Mouse (Mus musculus) embryonic fibroblast, embryonic 13.5 days (primary cell): ENCODE measurements around the gene Pla2g15. TPM values are rescaled to one million over a fixed set of nuclear protein-coding genes. Genes with fewer than 3 reads are reported as not detected.
"Not testable (repeated sequence)": the region's sequence is repeated elsewhere in the genome, so short reads cannot be mapped to it uniquely, and the experiment has no call there.

Experiments
- H3K27ac ChIP-seq: 2 replicates; pipeline ENCODE4 v1.5.1; 2012; ENCODE audit warnings: low read length, control low read depth, inconsistent platforms; ENCODE audit not compliant: insufficient read depth
- H3K4me1 ChIP-seq: 2 replicates; pipeline ENCODE4 v1.6.1; 2011; ENCODE audit warnings: low read length; ENCODE audit not compliant: control insufficient read depth, insufficient read depth
- H3K4me3 ChIP-seq: 2 replicates; pipeline ENCODE4 v1.5.1; 2011; ENCODE audit warnings: mild to moderate bottlenecking, control low read depth, low read length; ENCODE audit not compliant: insufficient read depth
- CTCF ChIP-seq: IDR thresholded peaks from 2 replicates; pipeline ENCODE4 v1.5.1; 2011; ENCODE audit warnings: mild to moderate bottlenecking, control low read depth, low read length, moderate library complexity, borderline replicate concordance; ENCODE audit not compliant: insufficient read depth
- POLR2A ChIP-seq: IDR thresholded peaks from 2 replicates; pipeline ENCODE4 v1.6.1; 2011; ENCODE audit warnings: low read depth, mild to moderate bottlenecking, control low read depth, low read length, moderate library complexity
- polyA plus RNA-seq: library from polyadenylated mRNA; stranded (reverse); fragments of >200 nt; gene quantifications from 2 replicates; pipeline ENCODE4 v1.2.4, GENCODE M21; 2011; ENCODE audit warnings: low read depth; ENCODE audit not compliant: missing spikeins, insufficient read length

The Pla2g15 gene
- polyA plus RNA-seq, 1 experiment: 30.0 TPM

- no peaks in the 10 kb centered on the region; the same call in 1 of the 2 replicates for H3K4me1 ChIP-seq
- peak overlapping the region; percentile 66 for H3K27ac ChIP-seq
- TF ChIP-seq POLR2A: no peak
- TF ChIP-seq CTCF: no peak
- H3K4me3 ChIP-seq: no peak overlapping the region
Observed at GRCm38 (mm10) chr8:106186394-106186793, 36.2 kb downstream of the Pla2g15 start.

- no peak overlapping the region for H3K27ac ChIP-seq
- H3K4me3 ChIP-seq: no peak overlapping the region
- TF ChIP-seq POLR2A: no peak
- no peak for TF ChIP-seq CTCF
- H3K4me1 ChIP-seq: no peaks in the 10 kb centered on the region; the same call in 1 of the 2 replicates
Observed at GRCm38 (mm10) chr8:106189162-106189561, 39.0 kb downstream of the Pla2g15 start.

- TF ChIP-seq CTCF (no peak), POLR2A (no peak)
- Histone ChIP-seq H3K4me3 (no peak overlapping the region), H3K27ac (no peak overlapping the region), H3K4me1 (no peaks in the 10 kb centered on the region)
Observed at GRCm38 (mm10) chr8:106191639-106192038, 41.4 kb downstream of the Pla2g15 start.

GRCm38 (mm10) chr8:106193162-106193561, 43.0 kb downstream of the Pla2g15 start:
- no peak overlapping the region for H3K27ac ChIP-seq
- H3K4me3 ChIP-seq: no peak overlapping the region
- TF ChIP-seq POLR2A: no peak
- TF ChIP-seq CTCF: no peak
- peaks cover 2% of the 10 kb centered on the region for H3K4me1 ChIP-seq

- Histone ChIP-seq H3K27ac (no peak overlapping the region), H3K4me1 (peaks cover 8% of the 10 kb centered on the region), H3K4me3 (no peak overlapping the region)
- TF ChIP-seq CTCF (no peak), POLR2A (no peak)
Observed at GRCm38 (mm10) chr8:106194062-106194461, 43.9 kb downstream of the Pla2g15 start.

GRCm38 (mm10) chr8:106198741-106199140, 48.5 kb downstream of the Pla2g15 start:
- Histone ChIP-seq H3K4me3 (no peak overlapping the region), H3K27ac (peak overlapping the region; percentile 64), H3K4me1 (peaks cover 8% of the 10 kb centered on the region)
- TF ChIP-seq CTCF (no peak), POLR2A (no peak)

GRCm38 (mm10) chr8:106199596-106199995, 49.4 kb downstream of the Pla2g15 start:
- H3K27ac ChIP-seq, H3K4me1 ChIP-seq, H3K4me3 ChIP-seq: not testable (repeated sequence)

GRCm38 (mm10) chr8:106210035-106210731, 60.0 kb downstream of the Pla2g15 start:
- TF ChIP-seq CTCF (no peak), POLR2A (peak; percentile 67)
- H3K4me3 ChIP-seq: peak overlapping the region; percentile 87
- H3K4me1 ChIP-seq: no peaks in the 10 kb centered on the region
- peak overlapping the region; percentile 76 for H3K27ac ChIP-seq

- H3K4me1 ChIP-seq: no peaks in the 10 kb centered on the region
- peak within 1 kb of the TSS; percentile 76 for H3K27ac ChIP-seq
- peak; percentile 97 for TF ChIP-seq POLR2A
- no peak for TF ChIP-seq CTCF
- peak within 1 kb of the TSS; percentile 87 for H3K4me3 ChIP-seq
Observed at GRCm38 (mm10) chr8:106210821-106211345, 60.7 kb downstream of the Pla2g15 start, which contains the start of the genes Slc7a6os and Prmt7. TSS of gene Slc7a6os (minus strand) at chr8:106210935. TSS of gene Prmt7 (plus strand) at chr8:106210936.

- Histone ChIP-seq H3K4me3 (peak overlapping the region; percentile 72), H3K4me1 (no peaks in the 10 kb centered on the region), H3K27ac (peak overlapping the region; percentile 62)
- TF ChIP-seq POLR2A: no peak
- no peak for TF ChIP-seq CTCF
Observed at GRCm38 (mm10) chr8:106211421-106211820, 61.2 kb downstream of the Pla2g15 start.
